Mouse (Mus musculus) CD4-positive, CD25-positive, alpha-beta regulatory T cell, adult 4 months (primary cell): ENCODE data around the gene Napepld. TPM values are rescaled to one million over a fixed set of nuclear protein-coding genes. Genes with fewer than 3 reads are reported as not detected.
"Not testable (repeated sequence)": the region's sequence is repeated elsewhere in the genome, so short reads cannot be mapped to it uniquely, and the experiment has no call there.

Experiments
- ATAC-seq: one replicate; pipeline ENCODE4 v1.8.0; 2017
- polyA plus RNA-seq, 2 experiments: library from polyadenylated mRNA; unstranded; fragments of 100-300 nt; shearing (Covaris generic); gene quantifications; one replicate each; pipeline ENCODE4 v1.2.1; 2017

The Napepld gene
- polyA plus RNA-seq, 2 experiments from 2014 or later = 3.3 to 3.9 TPM

DNA sequence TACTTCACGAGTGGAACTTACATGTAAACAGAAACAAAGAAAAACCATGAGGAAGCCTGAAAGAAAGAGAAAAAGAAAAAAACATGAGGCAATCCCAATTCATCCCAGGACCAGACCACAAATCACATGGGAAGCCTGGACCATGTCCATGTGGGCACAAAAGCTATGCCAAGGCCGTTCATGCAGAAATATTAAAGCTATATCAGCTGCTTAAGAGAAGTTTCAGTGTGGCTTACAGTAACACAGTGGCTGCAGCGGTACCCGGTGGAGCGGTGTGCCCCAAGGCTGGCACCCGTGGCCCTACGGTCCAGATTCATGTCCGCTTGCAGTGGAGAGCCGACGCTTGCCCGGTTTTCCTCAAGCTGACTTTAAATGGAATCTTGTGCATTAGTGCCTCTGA is 38.1 kb downstream of the Napepld start:
- ATAC-seq = no peak

DNA sequence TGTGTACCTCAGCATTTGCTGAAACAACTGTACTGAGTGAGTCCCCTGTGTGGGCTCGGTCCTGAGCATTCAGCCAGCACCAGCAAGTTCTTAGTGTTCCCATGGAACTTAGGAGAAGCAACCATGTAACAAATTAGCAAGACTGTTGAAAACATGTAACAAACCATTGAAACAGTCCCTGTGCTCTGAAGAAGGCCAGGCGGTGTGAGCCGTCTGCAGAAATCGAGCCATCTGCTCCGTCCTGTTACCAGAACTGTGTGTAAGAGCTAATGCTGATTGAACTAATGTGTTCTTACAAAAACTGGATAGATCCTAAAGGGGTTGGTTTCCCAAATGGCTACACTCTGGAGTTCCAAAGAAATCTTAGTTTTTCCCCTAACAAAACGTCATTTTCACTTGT is 40.3 kb downstream of the Napepld start:
- ATAC-seq = no peak

GRCm38 (mm10) chr5:21658623-21659395 is 42.4 kb downstream of the Napepld start:
- ATAC-seq = peak; percentile 97

GRCm38 (mm10) chr5:21658038-21658437 is 43.2 kb downstream of the Napepld start:
- no peak for ATAC-seq

DNA sequence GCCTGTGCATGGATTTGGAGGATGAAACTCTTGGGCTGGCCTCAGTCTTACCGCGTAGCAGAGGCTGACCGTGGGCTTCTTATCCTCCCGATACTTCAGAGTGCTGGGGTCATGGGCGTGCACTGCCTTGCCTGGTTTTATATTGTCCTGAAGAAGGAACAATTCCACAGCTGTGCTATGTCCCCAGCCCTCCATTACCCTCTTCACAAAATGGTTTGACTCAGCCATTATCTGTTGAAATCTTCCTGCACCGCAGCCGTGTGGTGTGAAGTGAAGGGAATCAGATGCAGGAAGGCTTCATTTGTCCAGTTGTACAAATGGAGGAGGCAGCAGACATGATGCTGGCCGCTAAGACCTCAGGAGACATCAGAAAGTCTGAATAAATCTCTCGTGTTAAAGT is 44.3 kb downstream of the Napepld start:
- no peak for ATAC-seq

GRCm38 (mm10) chr5:21651885-21652612 is 49.1 kb downstream of the Napepld start:
- ATAC-seq = no peak

DNA sequence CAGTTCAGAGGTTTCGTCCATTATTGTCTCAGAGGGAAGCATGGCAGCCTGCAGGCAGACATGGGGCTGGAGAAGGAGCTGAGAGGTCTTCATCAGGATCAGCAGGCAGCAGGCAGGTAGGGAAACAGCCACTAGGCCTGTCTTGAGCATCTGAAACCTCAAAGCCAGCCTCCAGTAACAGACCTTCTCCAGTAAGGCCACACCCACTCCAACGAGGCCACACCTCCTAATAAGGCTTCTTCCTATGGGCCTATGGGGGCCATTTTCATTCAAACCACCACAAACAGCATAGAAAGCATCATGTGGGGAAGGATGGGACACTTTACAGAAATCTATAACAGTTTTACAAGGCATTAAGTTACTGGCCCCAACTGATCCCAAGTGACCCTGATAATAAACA is 50.5 kb downstream of the Napepld start:
- ATAC-seq = no peak

DNA sequence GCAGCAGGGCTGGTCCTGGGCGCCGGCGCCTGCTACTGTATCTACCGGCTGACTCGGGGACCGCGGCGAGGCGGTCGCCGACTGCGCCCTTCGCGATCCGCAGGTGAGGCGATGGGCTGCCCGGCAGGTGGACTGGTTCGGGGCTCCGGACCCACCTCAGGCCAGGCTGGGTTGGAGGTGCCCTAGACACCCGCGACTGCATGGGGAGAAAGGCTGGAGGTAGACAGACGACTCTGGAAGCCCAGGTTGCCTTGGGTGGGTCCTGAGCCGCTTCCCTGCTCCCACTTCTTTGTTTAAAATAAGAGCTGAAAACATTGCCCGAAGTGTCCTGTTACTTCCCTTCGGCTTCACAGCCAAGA is 55.1 kb downstream of the Napepld start:
- ATAC-seq = no peak

DNA sequence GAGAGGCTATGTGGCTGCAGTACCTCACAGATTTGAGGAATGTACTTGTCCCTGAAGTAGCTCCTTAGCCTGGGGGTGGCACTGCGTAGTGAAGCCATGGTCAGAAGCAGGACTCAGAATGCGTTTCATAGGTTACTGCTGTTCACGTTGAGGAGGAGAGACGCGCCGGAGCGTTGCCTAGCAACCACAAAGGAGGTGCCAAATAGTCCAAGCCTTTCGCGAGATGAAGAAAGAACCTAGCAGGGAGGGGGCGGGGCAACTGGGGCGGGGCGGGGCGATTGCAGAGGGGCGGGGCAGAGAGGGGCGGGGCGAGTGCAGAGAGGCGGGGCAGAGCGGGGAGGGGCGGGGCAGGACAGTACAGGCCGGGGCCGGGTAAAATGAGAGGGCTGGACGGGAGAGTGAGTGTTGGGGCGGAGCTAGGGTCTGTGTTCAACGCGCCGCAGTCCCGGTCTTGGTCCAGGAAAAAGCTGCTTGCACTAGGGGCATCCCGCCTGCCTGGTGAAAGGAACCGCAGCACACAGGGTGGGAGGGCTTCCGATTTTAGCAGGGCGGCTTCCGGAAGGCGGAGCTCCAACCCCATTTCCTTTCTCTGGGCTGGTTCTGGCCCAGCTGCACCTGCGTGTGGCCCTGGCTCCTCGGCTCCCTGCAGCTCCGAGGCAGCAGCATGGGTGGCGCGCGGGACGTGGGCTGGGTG is 55.6 kb downstream of the Napepld start, which contains the start of the genes Fbxl13 and Armc10:
Fbxl13 (minus strand) TSS at position 196 of the 694 bp plus-strand sequence.
Armc10 (plus strand) TSS at position 375 of the 694 bp plus-strand sequence.
- ATAC-seq = peak; percentile 93

GRCm38 (mm10) chr5:21644891-21645438 is 56.2 kb downstream of the Napepld start:
- peak; percentile 6 for ATAC-seq

- no peak for ATAC-seq
Measured at GRCm38 (mm10) chr5:21643606-21644005, 57.6 kb downstream of the Napepld start.

DNA sequence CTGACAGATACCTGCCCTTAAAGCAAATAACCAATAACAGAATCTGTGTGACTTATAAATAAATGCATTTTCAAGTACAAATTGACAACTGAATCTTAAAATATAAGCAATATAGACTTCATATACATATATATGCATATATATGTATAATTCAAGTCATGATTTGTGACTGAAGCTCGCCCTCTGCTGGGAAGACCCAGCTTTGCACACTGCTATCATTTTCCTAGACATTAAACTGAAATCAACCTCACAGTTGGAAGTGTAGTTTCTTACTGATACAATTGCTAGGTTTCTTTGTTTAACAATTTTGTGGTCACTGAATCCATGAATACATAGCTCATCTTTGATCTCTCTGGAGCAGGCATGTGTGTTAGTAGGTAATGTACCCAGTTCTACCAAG is 60.2 kb downstream of the Napepld start:
- ATAC-seq = no peak

GRCm38 (mm10) chr5:21625916-21626315 is 75.3 kb downstream of the Napepld start:
- ATAC-seq = no peak

GRCm38 (mm10) chr5:21616450-21617009 is 84.7 kb downstream of the Napepld start:
- ATAC-seq = no peak

- not testable (repeated sequence) for ATAC-seq
Measured at GRCm38 (mm10) chr5:21614299-21614698, 86.9 kb downstream of the Napepld start.

Other genes starting within 250 kb of the Napepld start
- not detected for gene Lrrc17, start 157.8 kb downstream of the Napepld start, polyA plus RNA-seq
- not detected for gene Fbxl13, start 55.8 kb downstream of the Napepld start, polyA plus RNA-seq
- 10 to 100 TPM; 35.9 to 38.0 TPM for gene Armc10, start 55.6 kb downstream of the Napepld start, polyA plus RNA-seq
- gene Pmpcb, start 35.7 kb upstream of the Napepld start, polyA plus RNA-seq = 10 to 100 TPM; 81.7 to 86.2 TPM
- gene Dnajc2, start 83.9 kb upstream of the Napepld start, polyA plus RNA-seq = 10 to 100 TPM; 30.4 to 37.1 TPM
- 100 to 1,000 TPM; 147 to 164 TPM for gene Psmc2, start 83.9 kb upstream of the Napepld start, polyA plus RNA-seq
- gene Slc26a5, start 164.2 kb upstream of the Napepld start, polyA plus RNA-seq = not detected